Mouse (Mus musculus) T-helper 2 cell (primary cell): ENCODE measurements around the gene Col15a1.

Experiments used
- in situ Hi-C: fragments of 300-600 bp; cut with MboI, MseI; formaldehyde crosslinking; loops from one replicate; pipeline ENCODE4 v1.15.1; 2025; ENCODE audit warnings: high pct_unique_total_duplicates

The Col15a1 gene

DNA sequence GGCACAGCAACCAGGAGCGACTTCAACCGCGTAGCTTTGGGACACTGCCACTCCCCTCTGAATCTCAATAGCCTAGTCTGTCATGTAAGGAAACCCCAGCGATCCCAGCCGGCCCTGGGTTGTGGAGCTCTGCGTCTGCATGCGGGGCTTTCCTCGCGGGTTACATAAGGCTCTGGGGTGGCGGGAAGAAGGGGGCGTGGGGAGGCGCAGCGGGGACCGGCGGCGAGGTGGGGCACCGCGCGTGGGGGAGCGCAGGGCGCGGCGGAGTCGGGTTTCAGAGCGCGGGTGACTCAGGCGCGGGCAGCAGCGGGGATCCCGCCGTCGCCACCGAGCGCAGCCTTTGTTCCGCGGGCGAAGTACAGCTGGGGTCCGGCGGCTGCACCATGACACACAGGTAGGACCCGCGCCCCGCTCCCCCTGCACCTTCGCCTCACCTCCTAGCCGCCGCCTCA is at the start of gene Col15a1:
Gene Col15a1, plus strand, starts transcription at position 193 of the 452 bp plus-strand sequence.
- in situ Hi-C loops = no loop called here

DNA sequence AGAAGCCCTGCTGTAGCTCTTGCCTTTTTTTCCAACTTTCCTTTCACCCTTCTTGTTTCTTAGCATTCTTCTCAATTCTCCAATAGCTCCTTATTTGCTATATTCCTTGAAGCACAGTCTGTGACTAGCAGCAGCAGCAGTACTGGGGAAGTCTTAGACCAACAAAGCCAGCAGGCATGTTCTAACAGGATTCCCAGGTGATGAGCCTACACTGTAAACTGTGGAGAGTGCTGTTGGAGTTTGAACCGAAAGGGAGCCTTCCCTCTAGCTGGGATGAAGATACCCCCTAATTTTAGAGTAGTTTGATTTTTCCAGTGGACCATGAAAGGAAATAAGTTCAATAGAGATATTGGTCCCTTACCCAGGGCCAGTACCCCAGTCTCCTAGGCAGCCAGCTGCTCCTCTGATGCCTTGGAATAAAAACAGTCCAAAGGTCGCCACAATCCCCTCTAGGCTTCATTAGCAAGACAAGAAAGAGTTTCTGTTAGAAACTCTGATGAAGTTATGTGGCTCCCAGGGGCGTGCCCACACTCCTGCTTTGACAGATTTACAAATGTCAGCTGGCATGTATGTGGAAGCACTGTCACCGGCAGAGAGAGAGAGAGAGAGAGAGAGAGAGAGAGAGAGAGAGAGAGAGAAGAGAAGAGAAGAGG is 46.7 kb upstream of the Col15a1 start:
- in situ Hi-C loops = no loop called here

DNA sequence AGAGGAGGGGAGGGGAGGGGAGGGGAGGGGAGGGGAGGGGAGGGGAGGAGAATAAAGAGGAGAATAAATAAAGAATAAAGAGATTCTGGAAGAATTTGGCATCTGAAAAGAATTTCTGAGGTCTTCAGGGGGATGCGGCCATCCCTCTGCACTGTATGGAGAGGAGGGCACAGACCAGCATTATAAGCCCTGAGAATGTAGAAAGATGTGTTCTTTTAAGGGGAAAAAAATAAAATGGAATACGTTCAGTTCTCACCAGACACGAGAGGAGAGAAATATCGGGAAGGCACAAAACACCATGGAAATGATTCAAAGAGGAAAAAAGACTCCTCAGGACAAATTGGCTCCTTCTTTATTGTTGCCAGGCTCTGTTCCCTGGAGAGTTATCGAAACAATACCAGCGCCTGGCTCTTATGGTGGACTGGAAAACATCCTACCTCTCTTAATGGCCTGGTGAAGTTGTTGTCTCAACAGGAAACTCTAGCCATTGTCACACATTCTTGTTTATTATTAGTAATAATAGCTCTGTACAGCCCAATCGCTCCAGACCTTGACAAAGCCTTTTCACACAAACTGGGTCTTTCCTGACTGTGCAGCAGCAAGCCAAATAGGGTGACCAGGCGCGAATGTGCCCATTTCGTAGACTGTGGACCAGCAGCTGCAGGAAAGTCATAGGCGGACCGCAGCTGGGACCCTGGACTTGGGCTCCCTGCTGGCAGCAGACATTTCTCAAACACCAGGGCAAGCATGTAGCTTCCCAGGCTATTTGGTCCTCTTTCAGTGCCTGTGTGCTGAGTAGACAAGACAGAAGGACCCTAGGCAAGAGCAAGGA is 46.0 kb upstream of the Col15a1 start:
- in situ Hi-C loops = no loop called here

DNA sequence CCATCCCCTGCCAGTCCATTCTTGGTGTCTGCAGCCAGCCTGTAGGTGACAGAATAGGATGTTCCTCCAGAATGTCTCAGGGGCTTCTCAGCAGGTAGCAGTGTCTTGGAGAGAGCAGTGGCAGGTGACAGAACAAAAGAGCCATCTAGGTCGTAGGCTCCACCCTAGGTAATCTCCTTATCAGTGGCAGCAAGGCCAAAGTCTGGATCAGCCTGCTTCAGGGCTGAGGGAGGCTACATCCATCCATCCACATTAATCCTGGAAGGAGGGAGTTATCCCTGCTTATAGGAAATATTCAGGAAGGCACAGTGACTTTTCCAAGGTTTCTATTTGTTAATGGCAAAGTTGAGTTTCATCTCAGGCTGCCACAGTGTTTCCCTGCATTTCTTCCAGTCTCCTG is 35.6 kb upstream of the Col15a1 start:
- in situ Hi-C loops = no loop called here

DNA sequence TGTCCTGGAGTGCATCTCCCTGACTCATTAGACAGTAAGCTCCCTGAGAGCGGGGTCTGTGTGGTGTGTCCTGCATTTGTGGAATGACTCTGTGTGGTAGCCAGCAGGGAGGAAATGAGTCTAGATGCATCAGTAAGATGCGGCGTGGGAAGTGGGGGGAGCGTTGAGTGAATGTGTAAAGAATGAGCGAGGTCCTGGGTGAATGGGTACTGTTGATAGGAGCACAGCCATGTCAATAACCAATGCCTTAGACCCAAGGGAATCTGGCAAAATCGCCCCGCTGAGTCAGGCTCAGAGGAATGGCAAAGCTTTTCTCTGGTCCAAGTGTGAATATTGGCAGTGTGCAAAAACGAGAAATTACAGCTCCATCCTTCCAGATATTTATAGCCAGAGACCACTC is 30.9 kb upstream of the Col15a1 start:
- in situ Hi-C loops = no loop called here

DNA sequence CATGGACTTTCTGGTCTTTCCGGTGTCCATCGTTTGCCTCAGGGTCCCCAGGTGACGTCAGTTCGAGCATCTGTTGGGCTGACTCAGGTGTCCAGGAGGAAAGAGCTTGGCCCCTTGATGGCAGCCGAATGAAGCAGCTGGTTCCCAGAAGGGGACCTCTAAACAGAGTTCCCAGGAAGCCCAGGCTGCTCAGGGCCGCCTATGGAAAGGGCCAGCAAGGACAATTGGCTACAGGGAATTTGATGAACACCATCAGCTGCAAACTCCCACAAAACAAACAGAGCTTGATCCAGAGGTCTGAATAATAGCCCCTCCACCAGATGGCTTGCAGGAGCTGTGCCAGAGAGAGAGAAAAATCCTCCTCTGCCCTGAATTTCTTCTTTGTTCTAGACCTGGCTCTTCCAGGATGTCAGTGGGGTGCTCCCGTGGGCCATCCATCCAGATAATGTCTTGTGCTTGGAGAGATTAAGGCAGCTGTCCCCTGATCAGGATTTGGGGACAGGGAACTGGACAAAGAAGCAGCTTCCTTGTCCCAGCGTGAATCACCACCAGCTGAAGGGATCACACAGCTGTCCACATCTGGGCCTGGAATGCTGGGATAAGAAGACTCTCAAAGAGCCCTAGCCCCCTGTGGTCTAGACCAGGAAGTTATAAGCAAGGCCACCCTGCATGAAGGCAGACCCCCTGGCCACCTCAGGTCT is 29.6 kb upstream of the Col15a1 start:
- in situ Hi-C loops = no loop called here

DNA sequence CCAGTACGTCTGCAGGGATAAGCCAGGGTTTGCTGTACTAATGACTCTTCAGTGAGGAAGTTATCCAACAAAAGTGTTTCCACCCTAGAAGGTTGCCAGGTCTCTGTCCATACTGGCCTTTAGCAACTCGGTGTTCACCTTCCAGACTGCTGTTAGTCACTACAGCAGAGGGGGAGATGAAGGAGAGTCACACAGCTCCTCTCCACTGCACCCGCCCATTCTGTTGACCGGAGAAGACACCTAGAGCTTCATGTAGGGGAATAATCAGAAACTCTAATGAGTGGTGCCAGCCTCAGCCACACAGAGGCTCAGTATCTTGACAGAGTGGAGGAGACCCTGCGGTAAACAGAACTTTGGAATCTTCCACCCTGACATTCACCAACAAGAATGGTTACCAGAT is 28.4 kb upstream of the Col15a1 start:
- in situ Hi-C loops = no loop called here

DNA sequence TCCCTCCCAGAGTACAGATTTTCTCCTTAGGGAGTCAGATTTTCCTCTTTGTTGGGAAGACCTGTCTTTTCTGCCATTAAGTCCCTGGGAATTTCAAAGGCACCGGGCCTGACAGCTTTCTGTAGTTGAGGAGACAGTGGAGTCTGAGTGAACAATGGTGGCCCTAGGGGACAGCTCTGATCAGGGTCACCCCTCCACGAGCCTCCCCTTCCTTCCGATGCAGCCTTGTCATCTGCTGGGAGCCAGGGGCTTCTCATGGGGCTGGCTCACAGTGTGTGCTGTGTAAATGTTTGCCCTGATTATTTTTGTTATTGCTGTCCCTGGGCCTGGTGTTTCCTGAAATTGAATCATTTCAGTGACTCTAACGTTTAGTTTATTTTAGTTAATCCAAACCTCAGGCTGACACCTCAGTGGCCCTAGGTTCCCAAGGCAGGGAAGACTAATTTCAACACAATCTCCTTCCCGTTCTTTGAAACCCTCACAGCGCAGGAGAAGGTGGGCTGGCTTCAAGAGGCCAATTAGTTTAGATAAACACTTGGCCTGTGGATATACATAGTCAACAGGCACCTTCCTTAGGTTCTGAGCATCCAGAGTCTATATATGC is 23.8 kb upstream of the Col15a1 start:
- in situ Hi-C loops = loop anchor here (5.0 kb wide), 1 partner anchor 98 kb away; no protein-coding TSS in a partner anchor

DNA sequence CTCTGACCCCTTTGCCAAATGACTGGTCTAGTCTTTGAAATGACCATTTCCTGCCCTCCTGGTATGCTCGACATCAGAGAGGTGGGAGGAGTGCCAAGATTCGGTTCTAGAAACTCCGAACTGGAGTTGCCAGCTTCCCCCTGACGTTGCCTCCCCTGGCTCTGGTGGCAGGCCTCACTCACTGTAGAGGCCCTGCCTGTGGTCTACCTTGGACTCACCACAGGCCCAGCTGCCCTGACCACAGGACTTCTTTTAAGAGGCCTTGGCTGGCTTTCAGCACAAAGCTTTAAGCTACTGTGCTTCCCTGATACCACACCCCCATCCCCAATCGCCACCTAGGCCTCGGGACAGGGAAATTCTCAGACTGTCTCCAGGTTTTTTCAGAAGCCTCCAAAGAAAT is 21.4 kb upstream of the Col15a1 start:
- in situ Hi-C loops = no loop called here

DNA sequence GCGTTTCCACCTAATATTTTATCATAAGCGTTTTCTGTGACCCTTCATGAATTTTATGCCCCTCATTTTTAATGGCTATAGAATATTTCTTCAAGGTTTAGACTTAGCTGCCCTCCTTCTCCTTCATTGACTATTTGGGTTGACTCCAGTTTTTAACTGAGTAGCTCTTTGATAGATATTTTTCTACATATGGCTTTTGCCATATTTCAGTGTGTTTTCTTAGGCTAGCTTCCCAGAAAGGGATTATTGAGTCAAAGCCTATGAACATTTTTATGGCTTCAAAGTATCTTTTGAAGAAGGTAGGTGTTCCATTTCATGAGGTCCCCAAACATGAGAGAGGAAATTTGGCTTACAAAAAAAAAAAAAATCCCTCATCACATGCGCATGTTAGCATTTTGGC is 11.8 kb upstream of the Col15a1 start:
- in situ Hi-C loops = no loop called here

DNA sequence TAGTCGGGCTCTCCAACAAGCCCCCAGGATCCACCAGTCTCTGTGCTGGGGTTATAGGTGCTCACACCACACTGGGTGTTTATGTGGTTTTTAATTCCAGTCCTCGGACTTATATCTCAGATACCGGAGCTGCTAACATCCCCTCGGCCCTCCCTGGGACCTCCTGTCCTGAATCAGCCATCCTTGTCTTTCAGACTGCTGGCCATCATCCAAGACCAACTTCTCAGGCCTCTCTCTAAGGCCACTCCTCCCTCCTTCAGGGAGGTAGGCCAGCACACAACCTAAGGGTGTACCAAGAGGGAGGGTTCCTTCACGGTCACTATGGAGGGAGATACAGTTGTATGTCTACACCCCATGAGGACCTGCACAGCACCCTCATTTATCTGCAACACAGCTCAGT is 4.3 kb upstream of the Col15a1 start:
- in situ Hi-C loops = no loop called here

DNA sequence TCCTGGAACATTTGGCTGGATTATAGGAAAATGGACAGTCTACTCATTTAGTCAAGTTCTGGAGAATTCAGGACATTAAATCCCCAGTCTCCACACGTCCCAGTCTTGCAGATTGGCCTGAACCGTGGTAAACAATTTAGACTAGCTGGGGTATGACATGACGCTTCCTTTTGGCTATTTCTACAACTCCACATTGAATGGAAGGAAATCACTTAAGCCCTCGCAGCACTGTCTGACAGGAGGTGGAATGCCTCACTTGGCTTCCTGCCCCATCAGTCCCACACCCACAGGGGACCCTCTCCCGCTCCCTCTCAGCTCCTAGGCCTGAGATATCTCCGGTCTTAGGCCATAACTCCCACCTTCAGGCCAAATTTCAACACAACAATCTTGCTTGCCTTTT is 2.1 kb upstream of the Col15a1 start:
- in situ Hi-C loops = no loop called here

DNA sequence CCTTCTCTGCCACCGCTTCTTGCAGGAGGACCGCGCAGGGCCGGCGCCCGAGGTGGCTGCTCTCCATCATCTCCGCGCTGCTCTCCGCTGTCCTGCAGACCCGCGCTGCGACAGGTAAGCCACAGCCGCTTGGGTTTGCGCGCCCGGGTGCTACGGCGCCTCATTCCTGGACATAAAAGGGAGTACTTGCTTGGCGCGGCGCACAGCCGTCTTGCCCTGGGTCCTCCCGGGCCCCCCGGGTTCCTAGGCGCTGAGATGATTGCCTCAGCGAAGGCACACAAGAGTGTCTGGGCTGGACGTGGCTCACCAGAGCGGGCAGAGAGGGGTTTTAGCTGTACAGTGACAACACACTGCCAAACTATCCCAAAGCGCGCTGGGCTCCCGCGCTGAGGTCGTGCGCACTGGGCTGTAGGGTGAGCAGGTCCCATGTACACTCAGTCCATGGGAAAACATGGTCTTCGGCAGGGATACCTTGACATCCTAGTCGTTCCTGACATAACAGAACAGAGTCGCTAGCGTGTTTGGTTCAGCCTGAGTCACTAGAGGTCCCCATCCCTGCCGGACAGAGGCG is 545 bp downstream of the Col15a1 start:
- in situ Hi-C loops = no loop called here

DNA sequence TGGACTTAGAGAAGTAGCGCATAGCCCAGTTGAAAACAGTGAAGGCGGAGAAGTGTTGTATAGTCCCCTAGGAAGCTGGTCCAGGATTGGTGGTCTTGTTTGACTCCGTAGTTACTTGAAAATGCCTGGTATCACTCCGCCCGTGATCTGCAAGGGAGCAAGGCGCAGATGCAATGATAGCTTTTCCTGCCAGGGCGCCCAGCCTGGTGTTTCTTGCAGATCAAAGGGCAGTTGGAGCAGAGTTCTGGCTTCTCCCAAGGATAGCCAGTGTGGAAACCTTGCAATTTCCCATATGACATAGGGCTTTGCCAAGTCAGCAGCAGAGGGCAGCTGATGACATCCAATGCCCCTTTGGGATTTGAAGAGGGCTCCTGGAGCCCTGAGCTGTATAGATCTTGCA is 1.5 kb downstream of the Col15a1 start:
- in situ Hi-C loops = no loop called here

DNA sequence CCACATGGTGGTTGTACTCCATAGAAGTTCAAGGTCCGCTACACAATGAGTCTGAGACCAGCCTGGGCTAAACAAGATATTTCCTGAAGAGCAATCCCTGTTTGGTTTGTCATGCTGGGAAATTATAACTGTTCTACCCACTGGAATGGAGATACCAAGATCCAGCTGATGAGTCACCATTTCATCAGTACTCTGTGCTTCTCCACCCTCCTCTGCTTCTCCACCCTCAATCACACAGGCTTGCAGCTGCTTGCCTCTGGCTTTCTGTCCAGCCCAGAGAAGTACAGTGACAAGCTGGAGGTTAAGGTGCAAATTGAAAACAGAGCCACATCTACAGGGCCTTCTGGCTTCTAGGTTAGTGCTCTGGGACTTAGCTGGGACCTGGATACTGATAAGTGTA is 10.9 kb downstream of the Col15a1 start:
- in situ Hi-C loops = no loop called here

DNA sequence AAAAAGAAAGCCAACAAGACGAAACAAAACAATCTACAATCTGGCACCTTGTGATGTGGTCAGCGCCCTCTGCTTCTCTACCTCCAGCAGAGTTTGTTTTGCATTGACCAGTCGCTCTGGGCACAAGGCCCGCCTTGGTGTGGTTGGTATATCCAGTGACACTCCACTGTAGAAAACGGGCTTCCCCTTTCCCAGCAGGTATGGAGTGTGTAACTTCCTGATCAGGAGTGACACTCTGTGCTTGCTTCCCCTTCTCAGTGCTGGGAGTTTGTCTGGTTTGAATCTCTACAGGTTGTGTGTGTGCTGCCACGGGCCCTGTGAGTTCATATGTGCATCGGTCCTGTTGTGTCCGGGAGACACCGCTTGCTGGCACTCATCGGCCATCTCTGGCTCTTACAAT is 11.4 kb downstream of the Col15a1 start:
- in situ Hi-C loops = no loop called here

DNA sequence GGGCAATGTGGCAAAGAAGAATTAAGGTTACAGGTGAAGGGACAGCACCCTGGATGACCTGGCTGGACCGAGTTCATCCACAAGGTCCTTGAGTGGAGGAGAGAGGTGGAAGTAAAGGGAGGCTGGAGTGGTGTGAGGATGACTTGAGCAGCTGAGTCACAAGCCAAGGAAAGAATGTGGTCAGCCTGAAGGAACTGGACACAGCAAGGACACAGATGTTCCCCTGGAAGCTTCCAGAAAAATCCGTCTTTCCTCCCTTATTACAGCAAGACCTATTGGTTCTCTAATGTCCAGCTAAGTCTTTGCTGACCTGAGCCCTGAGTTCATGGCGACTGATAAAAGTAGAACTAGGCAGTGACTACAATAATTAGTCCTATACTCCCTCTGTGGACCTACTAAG is 12.6 kb downstream of the Col15a1 start:
- in situ Hi-C loops = no loop called here

DNA sequence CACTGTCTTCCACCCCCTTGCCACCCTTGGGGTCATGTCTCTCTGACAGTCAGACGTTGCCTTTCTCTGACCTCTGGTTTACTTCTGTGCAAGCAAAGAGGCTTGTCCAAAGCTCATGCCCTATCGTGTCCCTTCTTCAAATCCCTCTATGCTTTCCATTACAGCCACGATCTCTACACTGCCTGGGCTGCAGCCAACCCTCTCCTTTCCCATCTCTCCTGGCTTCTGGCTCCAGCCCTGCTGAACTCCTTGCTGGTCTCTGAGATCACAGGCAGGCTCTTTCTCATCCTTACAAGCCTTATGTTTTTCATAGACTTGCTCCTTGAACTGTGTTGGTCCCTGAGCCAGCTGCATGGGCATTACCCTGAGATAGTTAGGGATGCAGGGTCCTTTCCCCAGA is 14.2 kb downstream of the Col15a1 start:
- in situ Hi-C loops = no loop called here

DNA sequence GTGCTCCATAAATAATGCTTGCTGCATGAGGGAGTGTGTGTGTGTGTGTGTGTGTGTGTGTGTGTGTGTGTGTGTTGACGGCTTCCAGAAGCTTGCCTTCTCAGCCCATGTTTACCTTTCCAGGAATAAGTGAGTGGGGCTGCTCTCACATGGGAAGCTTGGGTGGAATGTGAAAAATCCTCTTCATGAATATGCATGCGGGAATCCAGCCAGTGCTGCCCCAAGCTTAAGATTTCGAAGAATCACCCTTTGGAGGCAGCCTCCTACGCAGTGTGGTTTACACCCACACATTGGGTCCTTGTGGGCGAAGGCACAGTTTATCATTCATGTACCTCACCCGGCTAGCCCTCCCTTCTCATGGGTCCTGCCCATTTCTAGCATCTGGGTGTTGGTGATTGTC is 18.0 kb downstream of the Col15a1 start:
- in situ Hi-C loops = no loop called here

DNA sequence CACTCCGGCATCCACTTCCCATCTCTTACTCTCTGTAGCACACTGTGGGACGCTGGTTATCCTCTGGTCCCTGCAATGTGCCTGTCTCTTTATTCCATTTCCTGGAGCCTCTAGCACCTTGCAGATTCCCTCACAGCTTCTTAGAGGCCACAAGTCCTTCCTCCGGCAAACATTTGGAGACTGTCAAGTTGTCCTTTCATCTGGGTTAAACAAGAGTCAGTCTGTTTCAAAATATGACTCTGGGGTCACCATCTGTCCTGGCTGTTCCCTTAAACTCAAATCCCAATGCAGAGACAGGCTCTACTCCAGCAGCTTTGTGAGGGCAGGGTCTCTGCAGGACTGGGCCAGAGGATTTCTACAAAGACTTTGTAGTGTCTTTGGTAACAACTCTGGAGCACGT is 19.1 kb downstream of the Col15a1 start:
- in situ Hi-C loops = no loop called here

DNA sequence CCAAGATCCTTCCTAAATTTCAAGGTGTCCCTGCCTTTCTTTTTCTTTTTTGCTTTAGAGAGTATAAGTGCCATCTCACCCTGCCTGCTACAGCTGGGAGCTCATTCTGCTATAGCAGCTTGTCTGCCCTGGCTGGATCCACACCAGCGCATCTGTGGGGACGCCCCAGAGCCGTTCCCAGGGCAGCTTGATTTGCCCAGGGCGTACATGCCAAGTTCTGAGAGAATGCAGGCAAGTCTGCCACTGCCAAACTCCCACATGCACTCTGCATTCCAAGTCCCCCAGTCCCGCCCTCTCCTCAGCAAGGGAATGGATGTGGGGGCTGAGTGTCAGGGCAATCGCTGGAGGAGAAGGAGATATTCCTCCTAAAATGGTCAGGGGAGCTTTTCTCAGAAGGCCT is 19.8 kb downstream of the Col15a1 start:
- in situ Hi-C loops = no loop called here

DNA sequence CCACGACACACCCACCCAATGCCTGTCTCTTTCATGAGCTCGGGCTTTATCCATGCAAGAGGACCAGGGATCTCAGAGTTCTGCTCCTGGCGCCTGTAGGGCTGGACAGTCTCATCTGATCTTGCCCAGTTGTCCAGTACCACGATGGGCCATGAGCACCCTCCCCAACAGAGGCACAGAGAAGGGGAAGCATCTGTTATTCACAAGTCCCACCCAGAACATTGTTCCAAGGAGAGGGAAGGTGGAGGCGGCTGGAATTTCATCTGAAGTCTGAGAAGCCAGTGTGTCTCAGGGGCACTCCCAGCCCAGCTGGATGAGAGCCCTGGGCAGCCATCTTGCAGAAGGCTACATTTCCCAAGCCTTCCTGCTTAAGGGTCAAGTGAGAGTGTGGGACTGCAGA is 21.0 kb downstream of the Col15a1 start:
- in situ Hi-C loops = no loop called here
